Comparison of ENCODE assay signal across 7 mouse cellular contexts in genomic region chr3:88149510-88149974, GRCm38 (mm10). TPM values are rescaled to one million over a fixed set of nuclear protein-coding genes. Genes with fewer than 3 reads are reported as not detected.
DNase-seq lines count a peak whose midpoint lies in the region; ATAC-seq and TF ChIP-seq lines count a peak whose summit lies in the region.

No protein-coding gene starts in this region.

- DNase-seq in lung, postnatal 0 days (ENCODE audit: low spot score), result no peak
- DNase-seq in lung, adult 2 months, result no peak
- DNase-seq in forebrain, embryonic 14.5 days (ENCODE audit: low spot score), result no peak
- DNase-seq in stomach, postnatal 0 days (ENCODE audit: low spot score), result no peak
- DNase-seq in adrenal gland, adult 8-10 months, result no peak
- no peak for DNase-seq in adipocyte (ENCODE audit: low spot score)

- H3K36me3 ChIP-seq in lung, postnatal 0 days (ENCODE audit: insufficient read depth, low read length), result no peaks in the 10 kb centered on the region
- H3K36me3 ChIP-seq in forebrain, embryonic 14.5 days (ENCODE audit: control insufficient read depth, insufficient read depth, low read length), result 0 out of 2 replicates have a peak, but pooled peaks cover 3% of the 10 kb centered on the region
- peaks cover 18% of the 10 kb centered on the region; the same call in 1 of the 2 replicates for H3K36me3 ChIP-seq in liver, embryonic 12.5 days
- no peaks in the 10 kb centered on the region for H3K36me3 ChIP-seq in stomach, postnatal 0 days (ENCODE audit: control insufficient read depth, insufficient read depth, low read length)

- H3K27me3 ChIP-seq in lung, postnatal 0 days (replicated peaks; ENCODE audit: insufficient read depth, low read length), result no peaks in the 10 kb centered on the region
- no peaks in the 10 kb centered on the region for H3K27me3 ChIP-seq in forebrain, embryonic 14.5 days (replicated peaks; ENCODE audit: control insufficient read depth, insufficient read depth, low read length)
- H3K27me3 ChIP-seq in liver, embryonic 12.5 days (replicated peaks), result no peaks in the 10 kb centered on the region
- no peaks in the 10 kb centered on the region for H3K27me3 ChIP-seq in stomach, postnatal 0 days (ENCODE audit: control insufficient read depth, insufficient read depth, low read length)

- no peak for TF ChIP-seq CTCF in lung, postnatal 0 days (IDR thresholded peaks at IDR 0.05)
- TF ChIP-seq CTCF in lung, adult 2 months (IDR thresholded peaks at IDR 0.05; ENCODE audit: insufficient read depth, low read length), result no peak
- no peak for TF ChIP-seq CTCF in stomach, postnatal 0 days (IDR thresholded peaks at IDR 0.05; ENCODE audit: low read depth)

- peaks cover 46% of the 10 kb centered on the region for H3K4me1 ChIP-seq in lung, postnatal 0 days (ENCODE audit: insufficient read depth, low read depth, low read length)
- peaks cover 67% of the 10 kb centered on the region for H3K4me1 ChIP-seq in lung, adult 2 months (ENCODE audit: control insufficient read depth, insufficient read depth, low read length)
- H3K4me1 ChIP-seq in forebrain, embryonic 14.5 days (ENCODE audit: control insufficient read depth, insufficient read depth, low read length), result peaks cover 71% of the 10 kb centered on the region
- H3K4me1 ChIP-seq in liver, embryonic 12.5 days, result peaks cover 88% of the 10 kb centered on the region
- peaks cover 41% of the 10 kb centered on the region for H3K4me1 ChIP-seq in stomach, postnatal 0 days (replicated peaks; ENCODE audit: control insufficient read depth, insufficient read depth)

- H3K27ac ChIP-seq in lung, postnatal 0 days (ENCODE audit: low read length), result peak overlapping the region; percentile 72
- peak overlapping the region; percentile 91 for H3K27ac ChIP-seq in forebrain, embryonic 14.5 days (ENCODE audit: low read depth, low read length)
- peak overlapping the region; percentile 42; the same call in 1 of the 2 replicates for H3K27ac ChIP-seq in liver, embryonic 12.5 days
- H3K27ac ChIP-seq in stomach, postnatal 0 days (replicated peaks), result peak overlapping the region; percentile 70

- no peaks in the 10 kb centered on the region for H3K9me3 ChIP-seq in lung, postnatal 0 days (ENCODE audit: low read length)
- no peaks in the 10 kb centered on the region for H3K9me3 ChIP-seq in forebrain, embryonic 14.5 days (replicated peaks; ENCODE audit: control insufficient read depth, low read length)
- H3K9me3 ChIP-seq in liver, embryonic 12.5 days (replicated peaks), result no peaks in the 10 kb centered on the region
- H3K9me3 ChIP-seq in stomach, postnatal 0 days (ENCODE audit: control insufficient read depth, low read length), result no peaks in the 10 kb centered on the region

- TF ChIP-seq EP300 in lung, postnatal 0 days (IDR thresholded peaks at IDR 0.05), result no peak
- TF ChIP-seq EP300 in stomach, postnatal 0 days (optimal IDR thresholded peaks at IDR 0.05), result no peak

- no peak overlapping the region for H3K4me3 ChIP-seq in lung, postnatal 0 days (ENCODE audit: low read depth, low read length)
- H3K4me3 ChIP-seq in lung, adult 2 months (replicated peaks; ENCODE audit: extremely low read depth, low read depth, low read length), result no peak overlapping the region
- no peak overlapping the region for H3K4me3 ChIP-seq in forebrain, embryonic 14.5 days (ENCODE audit: low read depth, low read length)
- no peak overlapping the region for H3K4me3 ChIP-seq in liver, embryonic 12.5 days
- no peak overlapping the region; the same call in 1 of the 2 replicates for H3K4me3 ChIP-seq in stomach, postnatal 0 days (ENCODE audit: low read depth, low read length)

- ATAC-seq in lung, postnatal 0 days, result no peak
- no peak for ATAC-seq in forebrain, embryonic 14.5 days
- no peak for ATAC-seq in liver, embryonic 12.5 days
- ATAC-seq in stomach, postnatal 0 days (ENCODE audit: low FRiP score, low TSS enrichment), result no peak

- peak overlapping the region; percentile 27; the same call in 1 of the 2 replicates for H3K4me2 ChIP-seq in lung, postnatal 0 days (replicated peaks; ENCODE audit: low read depth, low read length)
- H3K4me2 ChIP-seq in forebrain, embryonic 14.5 days (ENCODE audit: low read length), result peak overlapping the region; percentile 38; the same call in 1 of the 2 replicates
- peak overlapping the region; percentile 40 for H3K4me2 ChIP-seq in liver, embryonic 12.5 days
- H3K4me2 ChIP-seq in stomach, postnatal 0 days (replicated peaks; ENCODE audit: low read depth), result peak overlapping the region; percentile 37

- WGBS in lung, postnatal 0 days, result 28% methylated on average over 6 of the region's 6 CpGs
- 16% methylated on average over 6 of the region's 6 CpGs for WGBS in lung, adult 2 months
- WGBS in forebrain, embryonic 14.5 days, result 4% methylated on average over 6 of the region's 6 CpGs
- WGBS in liver, embryonic 12.5 days (ENCODE audit: insufficient replicate concordance), result 26% methylated on average over 6 of the region's 6 CpGs
- WGBS in stomach, postnatal 0 days, result 27% methylated on average over 6 of the region's 6 CpGs

- H3K9ac ChIP-seq in lung, postnatal 0 days (replicated peaks; ENCODE audit: low read depth), result no peak overlapping the region
- peak overlapping the region; percentile 50; the same call in 1 of the 2 replicates for H3K9ac ChIP-seq in forebrain, embryonic 14.5 days (ENCODE audit: low read length)
- H3K9ac ChIP-seq in liver, embryonic 12.5 days, result peak overlapping the region; percentile 57; the same call in 1 of the 2 replicates
- H3K9ac ChIP-seq in stomach, postnatal 0 days (ENCODE audit: low read length), result peak overlapping the region; percentile 51

- TF ChIP-seq POLR2A in lung, adult 2 months (IDR thresholded peaks at IDR 0.05; ENCODE audit: borderline replicate concordance, extremely low read depth, low read depth, low read length), result no peak

RNA-seq across cellular contexts. Expression of gene Mef2d, which starts 7.4 kb away (rescaled TPM):
- polyA plus RNA-seq in lung, postnatal 0 days (2015; fragmentation: Nextera tagmentation; extraction: Ambion mirVana), result 14.4 and 15.4 TPM in 2 replicates
- polyA plus RNA-seq in lung, adult 2 months (2012; rRNA removed), result 87.0 and 94.3 TPM in 2 replicates
- polyA plus RNA-seq in forebrain, embryonic 14.5 days (2014; fragmentation: Nextera tagmentation; extraction: Ambion mirVana), result 17.3 and 20.4 TPM in 2 replicates
- 12.1 and 13.6 TPM in 2 replicates for polyA plus RNA-seq in liver, embryonic 12.5 days (2016; fragmentation: Nextera tagmentation; extraction: Ambion mirVana)
- 10.6 and 13.0 TPM in 2 replicates for polyA plus RNA-seq in stomach, postnatal 0 days (2015; fragmentation: Nextera tagmentation; extraction: Ambion mirVana)
- total RNA-seq in adrenal gland, adult 8-10 months (2022), result 100 to 1,000 TPM in 1 of 4 experiments, 10 to 100 TPM in 3; 82.0 to 111 (median 89.0) TPM
